Mouse (Mus musculus) liver, embryonic 14.5 days (tissue): Measurements from ENCODE around the gene D630039A03Rik. TPM values are rescaled to one million over a fixed set of nuclear protein-coding genes. Genes with fewer than 3 reads are reported as not detected.
"Not testable (repeated sequence)": the region's sequence is repeated elsewhere in the genome, so short reads cannot be mapped to it uniquely, and the experiment has no call there.

ENCODE experiments used
- ATAC-seq: fragments of 200-750 bp; cut with Nextera tagmentation; 2 replicates; pipeline ENCODE4 v1.8.0; 2017; ENCODE audit warnings: moderate number of reproducible peaks, mild to moderate bottlenecking, moderate library complexity; ENCODE audit not compliant: insufficient read depth
- DNase-seq, 3 experiments: peaks; one replicate each; pipeline ENCODE4 v3.0.0-alpha.2; 2012 to 2013; ENCODE audit warnings: low read depth in 3 of 3, low spot score in 3 of 3
- H3K27ac ChIP-seq: fragments of 300-500 bp; sonication (generic); 2 replicates; pipeline ENCODE4 v1.5.1; 2014; ENCODE audit warnings: moderate library complexity, mild to moderate bottlenecking, control low read depth, inconsistent platforms
- H3K27me3 ChIP-seq: fragments of 300-500 bp; sonication (generic); 2 replicates; pipeline ENCODE4 v1.6.1; 2014; ENCODE audit warnings: mild to moderate bottlenecking, low read length, moderate library complexity; ENCODE audit not compliant: control insufficient read depth, insufficient read depth
- H3K36me3 ChIP-seq: fragments of 300-500 bp; sonication (generic); replicated peaks from 2 replicates; pipeline ENCODE4 v1.6.1; 2014; ENCODE audit warnings: low read depth; ENCODE audit not compliant: control insufficient read depth, insufficient read depth
- H3K4me1 ChIP-seq, 2 experiments: fragments of 200-500 bp in 1 of 2; fragments of 300-500 bp in 1 of 2; sonication (generic) in 1 of 2; replicated peaks; 2 replicates each; pipeline ENCODE4 v1.6.1; 2012 to 2014; ENCODE audit warnings: antibody characterized with exemption in 1 of 2, inconsistent platforms in 1 of 2, low read length in 1 of 2; ENCODE audit not compliant: control insufficient read depth in 2 of 2, insufficient read depth in 2 of 2
- H3K4me2 ChIP-seq: fragments of 300-500 bp; sonication (generic); 2 replicates; pipeline ENCODE4 v1.6.1; 2014; ENCODE audit warnings: low read depth, mild to moderate bottlenecking, control low read depth, moderate library complexity
- H3K4me3 ChIP-seq, 2 experiments: fragments of 200-500 bp in 1 of 2; fragments of 300-500 bp in 1 of 2; sonication (generic) in 1 of 2; 2 replicates each; pipeline ENCODE4 v1.5.1; 2012 to 2014; ENCODE audit warnings: low read depth in 2 of 2, low read length in 2 of 2, mild to moderate bottlenecking in 2 of 2, control low read depth in 1 of 2, inconsistent platforms in 1 of 2, moderate library complexity in 1 of 2; ENCODE audit not compliant: insufficient read depth in 1 of 2
- H3K9ac ChIP-seq: fragments of 300-500 bp; sonication (generic); replicated peaks from 2 replicates; pipeline ENCODE4 v1.6.1; 2014; ENCODE audit warnings: mild to moderate bottlenecking, control low read depth, moderate library complexity
- H3K9me3 ChIP-seq: fragments of 300-500 bp; sonication (generic); 2 replicates; pipeline ENCODE4 v1.6.1; 2016; ENCODE audit warnings: low read length, mixed read lengths; ENCODE audit not compliant: control insufficient read depth
- CTCF ChIP-seq: IDR thresholded peaks from 2 replicates; pipeline ENCODE4 v1.5.1; 2016; ENCODE audit warnings: antibody characterized with exemption, low read depth, control low read depth
- EP300 ChIP-seq: IDR thresholded peaks from 2 replicates; pipeline ENCODE4 v1.6.1; 2016; ENCODE audit warnings: antibody characterized with exemption, low read depth
- WGBS: fragments of 180-500 bp; shearing (Covaris S2); extraction: QIAGEN DNeasy Blood & Tissue Kit; methylation state at CpG from one replicate; pipeline ENCODE4 v1.1.7; 2014; ENCODE audit not compliant: insufficient replicate concordance; 5-methylcytosine and 5-hydroxymethylcytosine counted together
- polyA plus RNA-seq, 2 experiments: library from polyadenylated mRNA; depleted of rRNA in 1 of 2; stranded (reverse) in 1 of 2; unstranded in 1 of 2; fragments of >200 nt; fragmentation: Nextera tagmentation in 1 of 2; extraction: Ambion mirVana in 1 of 2; gene quantifications; 2 replicates each; pipeline versions ENCODE4 v1.2.1 to v1.2.3; 2012 to 2014

Gene D630039A03Rik
- polyA plus RNA-seq, 2 experiments, result 0.14 to 0.31 TPM

DNA sequence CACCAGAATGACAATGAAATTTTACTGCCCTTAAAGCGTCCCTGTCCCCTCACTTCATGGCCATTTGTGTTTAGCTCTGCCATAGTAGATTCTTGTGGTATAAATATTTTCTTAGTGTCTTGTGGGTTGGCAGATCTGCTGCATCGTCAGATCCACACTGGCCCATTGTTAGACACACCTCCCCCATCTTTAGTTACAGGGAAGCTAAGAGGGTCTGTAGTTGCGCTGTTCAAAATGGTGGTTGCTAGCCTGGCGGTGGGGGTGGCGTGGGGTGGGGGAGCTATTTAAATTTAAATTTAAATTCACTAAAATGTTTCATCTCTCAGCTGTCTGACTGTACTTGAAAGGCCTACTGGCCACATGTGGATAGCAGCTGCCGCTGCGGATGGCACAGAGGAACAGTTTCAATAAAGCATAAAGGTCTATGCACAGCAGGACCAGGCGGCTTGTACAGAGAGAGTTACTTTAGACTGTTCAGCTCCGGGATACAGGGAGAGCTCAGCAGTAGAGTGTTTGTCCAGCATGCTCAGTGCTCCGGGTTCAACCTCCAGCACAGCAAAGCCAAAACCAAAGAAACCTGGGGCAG lies 24.0 kb downstream of the D630039A03Rik start:
- Histone ChIP-seq H3K36me3 (no peaks in the 10 kb centered on the region), H3K9ac (no peak overlapping the region), H3K4me1 (no peaks in the 10 kb centered on the region), H3K27me3 (no peaks in the 10 kb centered on the region), H3K4me3 (no peak overlapping the region), H3K9me3 (no peaks in the 10 kb centered on the region), H3K4me2 (no peak overlapping the region), H3K27ac (no peak overlapping the region)
- TF ChIP-seq CTCF (no peak), EP300 (no peak)
- 72% methylated on average over 10 of the region's 10 CpGs for WGBS
- ATAC-seq (no peak), DNase-seq (no peak)

DNA sequence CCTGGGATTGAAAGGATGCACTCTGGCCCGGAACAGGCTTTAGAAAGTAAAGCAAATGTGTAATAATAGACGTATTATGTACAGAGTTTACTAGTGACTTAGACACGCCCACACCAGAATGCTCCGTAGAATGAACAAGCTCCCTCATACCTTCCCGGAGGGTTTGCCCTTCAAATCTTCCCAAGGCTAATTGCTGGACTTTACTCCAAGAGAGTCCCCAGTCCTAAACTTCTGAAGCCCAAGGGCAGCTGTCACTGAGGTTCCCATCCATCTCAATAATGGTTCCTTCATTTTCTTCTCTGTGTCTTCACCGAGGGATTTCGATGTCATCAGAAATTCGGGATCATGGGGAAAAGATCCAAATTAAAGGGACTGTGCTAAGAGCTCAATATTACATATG lies 26.3 kb downstream of the D630039A03Rik start:
- Histone ChIP-seq H3K27me3 (no peaks in the 10 kb centered on the region), H3K36me3 (no peaks in the 10 kb centered on the region), H3K9ac (no peak overlapping the region), H3K27ac (no peak overlapping the region), H3K4me3 (no peak overlapping the region), H3K9me3 (no peaks in the 10 kb centered on the region), H3K4me1 (no peaks in the 10 kb centered on the region), H3K4me2 (no peak overlapping the region)
- no peak for ATAC-seq
- 78% methylated on average over 8 of the region's 8 CpGs for WGBS
- no peak for TF ChIP-seq EP300
- TF ChIP-seq CTCF, result no peak
- no peak for DNase-seq

DNA sequence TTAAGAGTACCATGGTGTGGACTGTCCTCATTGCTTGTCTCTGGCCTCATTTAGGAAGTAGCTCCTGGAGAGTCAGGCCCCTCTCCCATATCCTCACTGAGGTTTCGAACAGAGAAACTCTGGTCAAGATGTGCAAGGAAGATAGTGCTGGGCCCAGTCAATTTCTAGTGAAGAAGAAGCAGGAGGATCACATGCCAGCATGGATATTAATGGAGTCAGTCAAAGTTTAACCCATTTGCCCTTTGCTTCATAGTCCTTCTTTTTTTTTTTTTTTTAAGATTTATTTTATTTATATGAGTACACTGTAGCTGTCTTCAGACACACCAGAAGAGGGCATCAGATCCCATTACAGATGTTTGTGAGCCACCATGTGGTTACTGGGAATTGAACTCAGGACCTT lies 27.1 kb downstream of the D630039A03Rik start:
- H3K36me3 ChIP-seq, H3K9ac ChIP-seq, H3K27ac ChIP-seq, ATAC-seq, DNase-seq, H3K27me3 ChIP-seq, H3K4me3 ChIP-seq, H3K4me1 ChIP-seq, H3K4me2 ChIP-seq, H3K9me3 ChIP-seq: not testable (repeated sequence)
- WGBS, result 39% methylated on average over 1 of the region's 1 CpGs

DNA sequence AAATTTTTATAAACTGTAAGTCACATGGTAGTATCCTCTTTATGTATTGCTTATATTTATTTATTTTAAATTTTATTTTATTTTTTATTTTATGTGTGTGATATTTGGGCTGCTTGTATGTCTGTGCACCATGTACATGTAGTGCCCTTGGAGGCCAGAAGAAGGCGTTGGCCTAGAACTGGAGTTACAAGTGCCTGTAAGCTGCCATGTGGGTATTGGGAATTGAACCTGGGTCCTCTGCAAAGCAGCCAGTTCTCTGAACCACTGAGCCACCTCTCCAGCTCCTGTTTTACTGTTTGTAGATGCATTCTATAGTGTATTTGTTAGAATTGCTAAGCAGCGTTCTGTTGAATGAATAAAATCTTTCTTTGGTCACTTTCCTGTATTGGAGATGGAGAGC lies 27.9 kb downstream of the D630039A03Rik start:
- H3K9me3 ChIP-seq, result no peaks in the 10 kb centered on the region
- DNase-seq (no peak), ATAC-seq (no peak)
- TF ChIP-seq CTCF, result no peak
- TF ChIP-seq EP300, result no peak
- H3K27me3 ChIP-seq, result no peaks in the 10 kb centered on the region
- no peak overlapping the region for H3K4me2 ChIP-seq
- no peak overlapping the region for H3K27ac ChIP-seq
- H3K4me1 ChIP-seq, result no peaks in the 10 kb centered on the region
- H3K36me3 ChIP-seq, result no peaks in the 10 kb centered on the region
- no peak overlapping the region for H3K9ac ChIP-seq
- no peak overlapping the region for H3K4me3 ChIP-seq
- WGBS, result 62% methylated on average over 2 of the region's 2 CpGs

DNA sequence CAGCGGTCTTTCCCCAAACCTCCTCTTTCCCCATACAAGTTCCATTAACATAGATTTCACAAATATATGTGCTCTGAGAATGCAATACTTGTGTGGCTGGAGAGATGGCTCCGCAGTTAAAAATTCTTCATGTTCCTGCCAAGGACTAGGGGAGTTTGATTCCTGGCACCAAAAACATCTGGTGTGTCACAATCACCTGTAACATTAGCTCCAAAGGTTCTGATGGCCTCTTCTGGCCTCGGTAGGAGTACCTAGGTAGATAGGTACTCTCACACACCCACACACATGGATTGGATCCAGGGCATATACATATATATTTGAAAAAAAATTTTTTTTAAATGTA lies 29.2 kb downstream of the D630039A03Rik start:
- no peak overlapping the region for H3K27ac ChIP-seq
- H3K9me3 ChIP-seq, result no peaks in the 10 kb centered on the region
- DNase-seq, result no peak
- TF ChIP-seq CTCF, result no peak
- no peak for TF ChIP-seq EP300
- H3K4me1 ChIP-seq, result no peaks in the 10 kb centered on the region
- no peak for ATAC-seq
- no peak overlapping the region for H3K4me2 ChIP-seq
- H3K4me3 ChIP-seq, result no peak overlapping the region
- H3K27me3 ChIP-seq, result no peaks in the 10 kb centered on the region
- WGBS, result 75% methylated on average over 3 of the region's 3 CpGs
- no peaks in the 10 kb centered on the region for H3K36me3 ChIP-seq
- H3K9ac ChIP-seq, result no peak overlapping the region
